Mouse (Mus musculus): ENCODE results near the gene Tas2r109.

Tas2r109 gene

GRCm38 (mm10) chr6:132980865-132981264 lies at the start of gene Tas2r109:
Gene Tas2r109, minus strand, starts transcription at chr6:132980965.
- no peak for DNase-seq (ENCODE audit: low read depth, low spot score)

DNA sequence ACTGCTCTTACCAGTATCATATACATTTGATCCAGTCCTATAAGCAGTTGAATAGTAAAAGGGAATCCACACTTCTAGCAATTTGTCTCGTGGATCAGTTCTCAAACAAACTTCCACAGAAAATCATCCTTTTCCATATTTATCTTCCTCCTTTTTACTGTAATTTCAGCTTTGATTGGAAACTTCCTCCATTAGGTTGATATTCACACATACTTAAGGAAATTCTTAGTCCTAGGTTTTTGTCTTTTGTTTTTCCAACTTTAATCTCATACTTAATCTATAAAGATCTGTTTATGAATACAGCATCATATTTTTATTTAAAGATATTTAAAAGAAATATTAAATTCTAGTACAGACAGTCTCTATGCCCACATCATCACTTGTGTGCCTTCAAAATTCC lies 22.9 kb downstream of the Tas2r109 start, which contains the start of gene Tas2r131:
TSS of gene Tas2r131 (minus strand) at position 101 of the 400 bp plus-strand sequence.
- DNase-seq (ENCODE audit: low read depth, low spot score): no peak

- DNase-seq (ENCODE audit: low read depth, low spot score): no peak
These were observed 30.0 kb downstream of the Tas2r109 start, which contains the start of gene Tas2r129 for GRCm38 (mm10) chr6:132950802-132951201. Gene Tas2r129, plus strand, starts transcription at chr6:132951102.

GRCm38 (mm10) chr6:132941376-132941775 lies 39.4 kb downstream of the Tas2r109 start:
- DNase-seq (ENCODE audit: low read depth, low spot score): peak; percentile 55
